Mouse (Mus musculus): Measurements from ENCODE around the gene Pomc.

GRCm38 (mm10) chr12:3917668-3918341 lies 36.9 kb upstream of the Pomc start:
- TF ChIP-seq POLR2A (IDR thresholded peaks at IDR 0.05; ENCODE audit: borderline replicate concordance, insufficient read depth, low read length) = no peak
- no peak for TF ChIP-seq CTCF (IDR thresholded peaks at IDR 0.05; ENCODE audit: borderline replicate concordance, insufficient read depth, low read depth, low read length)

Data from cerebellum, adult 2 months (tissue).